Mouse (Mus musculus): ENCODE measurements around the gene H2-Q7. TPM values are rescaled to one million over a fixed set of nuclear protein-coding genes. Genes with fewer than 3 reads are reported as not detected.

H2-Q7 gene
- total RNA-seq, 2 experiments from 2014 or later = 13.2 to 48.2 TPM

Other genes with a start within 250 kb of the H2-Q7 start
- 1.8 and 8.0 TPM in 2 replicates for gene Ltb, start 244.7 kb upstream of the H2-Q7 start, total RNA-seq (2015; ENCODE audit: low replicate concordance)
- gene Ltb, start 244.7 kb upstream of the H2-Q7 start, total RNA-seq (2017; ENCODE audit: low replicate concordance) = 0.30 and 10.0 TPM in 2 replicates
- gene Tnf, start 237.1 kb upstream of the H2-Q7 start, total RNA-seq (2015; ENCODE audit: low replicate concordance) = 9.6 and 12.6 TPM in 2 replicates
- 0.90 and 3.2 TPM in 2 replicates for gene Tnf, start 237.1 kb upstream of the H2-Q7 start, total RNA-seq (2017; ENCODE audit: low replicate concordance)
- gene Lta, start 233.8 kb upstream of the H2-Q7 start, total RNA-seq (2015; ENCODE audit: low replicate concordance) = not detected in 2 replicates
- 0.90 TPM in 1 of 2 replicates, not detected in the other for gene Lta, start 233.8 kb upstream of the H2-Q7 start, total RNA-seq (2017; ENCODE audit: low replicate concordance)
- gene Gm16181, start 218.3 kb upstream of the H2-Q7 start, total RNA-seq (2015; ENCODE audit: low replicate concordance) = not detected in 2 replicates
- not detected in 2 replicates for gene Gm16181, start 218.3 kb upstream of the H2-Q7 start, total RNA-seq (2017; ENCODE audit: low replicate concordance)
- gene Atp6v1g2, start 205.5 kb upstream of the H2-Q7 start, total RNA-seq (2015; ENCODE audit: low replicate concordance) = 6.1 TPM in 1 of 2 replicates, not detected in the other
- gene Atp6v1g2, start 205.5 kb upstream of the H2-Q7 start, total RNA-seq (2017; ENCODE audit: low replicate concordance) = not detected in 2 replicates
- 0.84 and 1.1 TPM in 2 replicates for gene Nfkbil1, start 203.4 kb upstream of the H2-Q7 start, total RNA-seq (2015; ENCODE audit: low replicate concordance)
- 3.0 TPM in 1 of 2 replicates, not detected in the other for gene Nfkbil1, start 203.4 kb upstream of the H2-Q7 start, total RNA-seq (2017; ENCODE audit: low replicate concordance)
- 169 and 179 TPM in 2 replicates for gene Ddx39b, start 197.4 kb upstream of the H2-Q7 start, total RNA-seq (2015; ENCODE audit: low replicate concordance)
- gene Ddx39b, start 197.4 kb upstream of the H2-Q7 start, total RNA-seq (2017; ENCODE audit: low replicate concordance) = 80.1 and 99.9 TPM in 2 replicates
- gene H2-D1, start 176.4 kb upstream of the H2-Q7 start, total RNA-seq (2015; ENCODE audit: low replicate concordance) = 147 and 160 TPM in 2 replicates
- 213 and 250 TPM in 2 replicates for gene H2-D1, start 176.4 kb upstream of the H2-Q7 start, total RNA-seq (2017; ENCODE audit: low replicate concordance)
- gene H2-Q1, start 118.8 kb upstream of the H2-Q7 start, total RNA-seq (2015; ENCODE audit: low replicate concordance) = not detected in 2 replicates
- not detected in 2 replicates for gene H2-Q1, start 118.8 kb upstream of the H2-Q7 start, total RNA-seq (2017; ENCODE audit: low replicate concordance)
- not detected in 2 replicates for gene H2-Q2, start 96.9 kb upstream of the H2-Q7 start, total RNA-seq (2015; ENCODE audit: low replicate concordance)
- gene H2-Q2, start 96.9 kb upstream of the H2-Q7 start, total RNA-seq (2017; ENCODE audit: low replicate concordance) = not detected in 2 replicates
- 20.2 and 22.6 TPM in 2 replicates for gene H2-Q4, start 59.5 kb upstream of the H2-Q7 start, total RNA-seq (2015; ENCODE audit: low replicate concordance)
- 24.5 and 26.8 TPM in 2 replicates for gene H2-Q4, start 59.5 kb upstream of the H2-Q7 start, total RNA-seq (2017; ENCODE audit: low replicate concordance)
- gene H2-Q6, start 14.3 kb upstream of the H2-Q7 start, total RNA-seq (2015; ENCODE audit: low replicate concordance) = 11.5 and 17.6 TPM in 2 replicates
- gene H2-Q6, start 14.3 kb upstream of the H2-Q7 start, total RNA-seq (2017; ENCODE audit: low replicate concordance) = 8.5 and 12.7 TPM in 2 replicates
- 2.9 and 3.2 TPM in 2 replicates for gene H2-Q10, start 30.9 kb downstream of the H2-Q7 start, total RNA-seq (2015; ENCODE audit: low replicate concordance)
- gene H2-Q10, start 30.9 kb downstream of the H2-Q7 start, total RNA-seq (2017; ENCODE audit: low replicate concordance) = 0.51 and 2.0 TPM in 2 replicates
- gene Pou5f1, start 66.9 kb downstream of the H2-Q7 start, total RNA-seq (2015; ENCODE audit: low replicate concordance) = 1.4 TPM in 1 of 2 replicates, not detected in the other
- gene Pou5f1, start 66.9 kb downstream of the H2-Q7 start, total RNA-seq (2017; ENCODE audit: low replicate concordance) = 0.26 TPM in 1 of 2 replicates, not detected in the other
- 103 and 129 TPM in 2 replicates for gene Tcf19, start 77.7 kb downstream of the H2-Q7 start, total RNA-seq (2015; ENCODE audit: low replicate concordance)
- gene Tcf19, start 77.7 kb downstream of the H2-Q7 start, total RNA-seq (2017; ENCODE audit: low replicate concordance) = 49.4 and 49.9 TPM in 2 replicates
- 32.7 and 49.4 TPM in 2 replicates for gene Cchcr1, start 77.9 kb downstream of the H2-Q7 start, total RNA-seq (2015; ENCODE audit: low replicate concordance)
- gene Cchcr1, start 77.9 kb downstream of the H2-Q7 start, total RNA-seq (2017; ENCODE audit: low replicate concordance) = 48.4 and 83.3 TPM in 2 replicates
- not detected in 2 replicates for gene Psors1c2, start 94.0 kb downstream of the H2-Q7 start, total RNA-seq (2015; ENCODE audit: low replicate concordance)
- not detected in 2 replicates for gene Psors1c2, start 94.0 kb downstream of the H2-Q7 start, total RNA-seq (2017; ENCODE audit: low replicate concordance)
- not detected in 2 replicates for gene Cdsn, start 113.0 kb downstream of the H2-Q7 start, total RNA-seq (2015; ENCODE audit: low replicate concordance)
- gene Cdsn, start 113.0 kb downstream of the H2-Q7 start, total RNA-seq (2017; ENCODE audit: low replicate concordance) = not detected in 2 replicates
- gene 2300002M23Rik, start 128.3 kb downstream of the H2-Q7 start, total RNA-seq (2015; ENCODE audit: low replicate concordance) = not detected in 2 replicates
- gene 2300002M23Rik, start 128.3 kb downstream of the H2-Q7 start, total RNA-seq (2017; ENCODE audit: low replicate concordance) = not detected in 2 replicates
- gene Sfta2, start 162.4 kb downstream of the H2-Q7 start, total RNA-seq (2015; ENCODE audit: low replicate concordance) = not detected in 2 replicates
- not detected in 2 replicates for gene Sfta2, start 162.4 kb downstream of the H2-Q7 start, total RNA-seq (2017; ENCODE audit: low replicate concordance)
- gene Gm9573, start 187.5 kb downstream of the H2-Q7 start, total RNA-seq (2015; ENCODE audit: low replicate concordance) = not detected in 2 replicates
- not detected in 2 replicates for gene Gm9573, start 187.5 kb downstream of the H2-Q7 start, total RNA-seq (2017; ENCODE audit: low replicate concordance)
- gene Mucl3, start 204.5 kb downstream of the H2-Q7 start, total RNA-seq (2015; ENCODE audit: low replicate concordance) = not detected in 2 replicates
- not detected in 2 replicates for gene Mucl3, start 204.5 kb downstream of the H2-Q7 start, total RNA-seq (2017; ENCODE audit: low replicate concordance)
- 2.5 TPM in 1 of 2 replicates, not detected in the other for gene Vars2, start 228.4 kb downstream of the H2-Q7 start, total RNA-seq (2015; ENCODE audit: low replicate concordance)
- gene Vars2, start 228.4 kb downstream of the H2-Q7 start, total RNA-seq (2017; ENCODE audit: low replicate concordance) = 0.23 and 0.77 TPM in 2 replicates
- gene Gtf2h4, start 234.6 kb downstream of the H2-Q7 start, total RNA-seq (2015; ENCODE audit: low replicate concordance) = 1.1 and 2.5 TPM in 2 replicates
- gene Gtf2h4, start 234.6 kb downstream of the H2-Q7 start, total RNA-seq (2017; ENCODE audit: low replicate concordance) = 3.6 and 6.3 TPM in 2 replicates

Measured in erythroid progenitor cell, adult 5-6 weeks (primary cell).